Mouse (Mus musculus) yolk sac, embryonic 10.5 days (tissue): Measurements from ENCODE around the gene Bub1b.
A peak's percentile ranks its signal among the peaks of the same experiment; 100 is the strongest.
"Not testable (repeated sequence)": the region's sequence is repeated elsewhere in the genome, so short reads cannot be mapped to it uniquely, and the experiment has no call there.

Experiments used
- DNase-seq: peaks from one replicate; pipeline ENCODE4 v3.0.0-alpha.2; 2017; ENCODE audit warnings: low spot score

Gene Bub1b

DNA sequence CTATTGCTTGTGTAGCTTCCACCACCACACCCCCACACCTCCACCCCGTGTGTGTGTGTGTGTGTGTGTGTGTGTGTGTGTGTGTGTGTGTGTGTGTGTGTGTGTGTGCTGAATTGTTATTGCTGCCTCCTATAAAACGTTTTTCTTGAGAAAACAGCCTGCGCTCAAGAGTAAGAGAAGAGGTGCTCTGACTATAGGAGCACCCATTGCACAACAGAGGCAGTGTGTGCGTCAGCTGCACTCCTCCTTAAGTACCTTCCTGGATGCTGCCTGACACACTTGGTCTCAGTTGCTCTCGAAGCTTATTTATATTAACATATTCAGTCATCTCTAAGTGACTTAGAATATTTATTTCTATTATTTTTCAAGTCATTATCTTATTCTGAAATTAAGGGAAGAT lies 20.0 kb downstream of the Bub1b start:
- DNase-seq = no peak

DNA sequence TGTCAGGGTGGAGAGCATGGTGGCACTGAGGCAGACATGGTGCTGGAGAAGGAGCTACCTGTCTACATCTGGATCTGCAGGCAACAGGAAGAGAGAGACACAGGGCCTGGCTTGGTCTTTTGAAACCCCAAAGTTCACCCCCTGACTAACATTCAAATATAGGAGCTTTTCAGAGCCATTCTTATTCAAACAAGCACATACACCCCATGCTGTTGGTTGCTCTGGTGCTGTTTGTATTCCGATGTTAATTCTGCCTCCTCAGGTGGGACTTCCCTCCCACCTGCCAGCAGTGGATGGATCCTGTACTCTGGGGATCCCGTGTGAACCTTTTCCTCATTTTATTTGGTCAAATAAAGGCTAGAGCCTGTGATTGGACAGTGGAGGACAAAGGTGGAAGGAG lies 22.1 kb downstream of the Bub1b start:
- DNase-seq = no peak

- no peak for DNase-seq
Measured at GRCm38 (mm10) chr2:118620608-118621007, 22.6 kb downstream of the Bub1b start.

GRCm38 (mm10) chr2:118629276-118629675 lies 31.3 kb downstream of the Bub1b start:
- DNase-seq = no peak

DNA sequence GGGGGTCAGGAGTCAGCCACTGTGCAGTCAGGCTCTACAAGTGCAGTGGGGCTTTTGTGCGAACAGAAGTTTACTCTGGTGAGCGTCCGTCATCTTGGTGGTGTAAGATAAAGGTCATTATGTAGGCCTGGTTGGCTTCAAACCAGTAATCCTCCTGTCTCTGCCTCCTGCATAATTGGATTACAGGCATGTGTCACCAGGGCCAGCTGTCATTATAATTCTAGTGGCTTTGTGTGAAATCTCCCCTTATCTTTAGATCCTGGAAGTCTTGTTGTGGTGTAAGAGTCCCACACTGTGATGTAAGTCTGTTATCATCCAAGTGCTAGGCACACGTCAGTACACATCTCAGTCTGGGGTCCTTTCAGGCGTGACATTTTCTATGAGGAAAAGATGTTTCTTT lies 35.4 kb downstream of the Bub1b start:
- DNase-seq = no peak

GRCm38 (mm10) chr2:118637258-118637657 lies 39.2 kb downstream of the Bub1b start:
- DNase-seq = peak; percentile 47

DNA sequence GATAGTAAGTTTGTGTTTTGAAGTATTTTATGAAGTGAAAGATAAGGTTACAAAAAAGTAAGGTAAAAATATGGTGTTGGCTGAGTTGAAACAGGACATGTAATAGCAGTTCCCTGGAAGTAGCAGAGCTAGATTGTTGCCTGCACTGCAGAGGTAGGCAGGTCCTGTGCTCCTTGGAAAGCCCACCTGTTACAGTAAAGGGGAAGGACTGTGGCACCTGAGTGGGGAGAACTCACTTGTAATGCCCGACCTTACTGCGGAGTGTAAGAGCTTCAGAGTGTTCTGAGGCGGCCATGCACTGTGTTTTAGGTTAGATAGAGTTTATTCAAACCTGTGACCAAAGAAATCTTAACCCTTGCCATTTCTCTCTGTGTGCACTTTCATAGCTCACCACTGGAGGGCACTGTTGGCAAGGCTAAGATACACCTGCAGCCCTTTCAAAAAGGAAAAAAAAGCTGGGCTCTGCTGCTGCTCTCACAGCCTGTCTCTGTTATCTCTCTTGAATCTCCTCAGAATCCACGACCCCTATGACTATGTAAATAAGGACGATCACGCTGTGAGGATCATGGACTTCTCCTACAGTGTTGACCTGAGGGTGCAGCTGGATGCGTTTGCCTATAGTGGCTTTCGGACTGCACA lies 40.0 kb downstream of the Bub1b start:
- peak; percentile 73 for DNase-seq

DNA sequence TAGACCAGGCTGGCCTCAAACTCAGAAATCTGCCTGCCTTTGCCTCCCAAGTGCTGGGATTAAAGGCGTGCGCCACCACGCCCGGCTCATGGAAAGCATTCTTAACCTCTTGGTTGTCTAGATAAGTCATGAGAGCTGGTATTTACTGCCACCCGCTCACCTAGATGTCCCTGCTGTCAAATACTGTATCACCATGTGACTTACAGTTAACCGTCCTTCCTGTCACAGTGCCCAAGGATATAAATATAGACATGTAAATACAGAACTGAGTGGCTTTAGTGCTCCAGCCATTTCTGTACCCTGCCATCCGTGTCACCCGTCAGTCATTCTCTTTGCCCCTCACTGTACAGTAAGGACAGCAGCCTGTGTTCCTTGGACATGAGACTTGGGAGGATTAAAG lies 40.7 kb downstream of the Bub1b start:
- no peak for DNase-seq

- no peak for DNase-seq
Measured at GRCm38 (mm10) chr2:118641147-118641546, 43.1 kb downstream of the Bub1b start.

GRCm38 (mm10) chr2:118642431-118642830 lies 44.4 kb downstream of the Bub1b start:
- DNase-seq = no peak

DNA sequence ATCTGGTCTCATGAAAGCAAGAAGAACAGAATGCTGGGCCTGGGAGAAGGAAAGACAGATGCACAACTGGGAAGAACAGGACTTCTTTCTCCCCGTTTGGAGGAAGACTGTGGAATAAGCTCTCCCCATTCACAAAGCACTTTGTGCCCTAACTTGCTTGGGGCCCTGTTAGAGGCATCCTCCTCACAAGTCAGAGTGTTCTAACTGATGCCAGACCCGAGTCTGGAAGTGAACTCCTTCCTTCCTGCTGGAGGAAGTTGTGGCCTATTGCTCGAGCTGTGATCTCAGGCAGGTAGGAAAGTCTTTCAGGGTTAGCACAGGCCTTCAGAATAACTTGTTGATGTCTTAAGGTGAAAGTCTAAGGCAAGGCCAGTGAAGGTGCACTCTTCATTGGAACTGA lies 44.9 kb downstream of the Bub1b start:
- DNase-seq = no peak

DNA sequence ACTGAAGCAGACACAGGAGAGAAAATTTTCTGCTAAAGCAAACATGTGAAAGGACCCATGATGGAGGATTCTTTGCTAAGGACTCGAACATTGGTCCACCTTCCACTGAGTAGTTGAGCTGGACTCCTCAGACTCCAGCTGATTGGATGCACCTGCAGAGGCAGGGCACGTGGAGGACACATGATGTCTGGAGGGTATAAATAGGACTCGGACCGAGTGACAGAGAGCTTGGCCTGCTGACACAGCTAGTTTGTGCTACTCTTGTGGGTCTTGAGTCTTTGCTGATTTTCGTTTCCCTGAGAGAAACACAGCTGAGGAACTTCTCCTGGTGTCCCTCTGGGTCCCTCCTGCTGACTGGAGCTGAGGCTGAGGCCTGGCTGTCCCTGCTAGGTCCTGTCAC lies 48.7 kb downstream of the Bub1b start:
- no peak for DNase-seq

DNA sequence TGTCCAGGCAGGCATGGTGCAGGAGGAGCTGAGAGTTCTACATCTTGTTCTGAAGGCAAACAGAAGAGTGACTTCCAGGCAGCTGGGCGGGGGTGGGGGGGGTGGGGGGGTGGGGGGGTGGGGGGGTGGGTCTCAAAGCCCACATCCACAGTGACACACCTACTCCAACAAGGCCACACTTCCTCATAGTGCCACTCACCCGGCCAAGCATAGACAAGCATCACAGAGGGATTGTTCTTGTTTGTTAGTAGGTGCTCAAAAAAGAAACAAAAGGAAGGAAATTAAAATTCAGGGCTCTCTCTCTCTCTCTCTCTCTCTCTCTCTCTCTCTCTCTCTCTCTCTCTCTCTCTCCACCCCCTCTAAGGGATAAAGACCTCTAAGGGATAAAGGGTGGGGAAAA lies 52.7 kb downstream of the Bub1b start:
- DNase-seq = not testable (repeated sequence)

DNA sequence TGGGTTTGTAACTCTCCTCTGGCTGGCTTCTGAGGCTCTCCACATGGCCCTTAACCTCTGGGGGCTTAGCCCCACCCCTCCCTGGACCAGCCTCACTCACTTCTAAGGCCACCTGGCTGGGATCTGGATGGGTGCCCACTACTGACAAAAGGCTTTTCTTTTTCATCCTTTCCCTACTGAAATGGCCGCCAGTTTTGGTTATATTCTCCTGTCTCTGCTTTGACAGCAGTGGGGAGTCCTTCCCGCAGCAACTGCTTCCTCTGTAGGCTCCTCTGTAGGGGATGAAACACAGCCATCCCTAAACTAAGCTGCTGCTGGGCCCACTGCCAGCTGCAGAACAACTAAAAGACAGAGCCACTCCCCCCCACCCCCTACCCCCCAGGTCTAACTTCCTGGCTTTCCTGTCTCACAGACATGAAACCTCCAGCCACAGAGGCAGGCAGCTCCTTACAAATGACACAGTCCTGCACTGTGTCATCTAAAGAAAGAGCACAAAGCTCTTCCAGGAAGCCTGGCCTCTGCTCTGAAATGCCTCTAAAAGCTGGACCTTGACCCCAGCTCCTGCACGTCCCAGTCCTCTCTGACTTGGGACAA lies 58.8 kb downstream of the Bub1b start:
- peak; percentile 79 for DNase-seq

- DNase-seq = peak; percentile 77
Measured at GRCm38 (mm10) chr2:118658457-118658856, 60.4 kb downstream of the Bub1b start.

- DNase-seq = peak; percentile 72
Measured at GRCm38 (mm10) chr2:118659077-118659476, 61.1 kb downstream of the Bub1b start.

DNA sequence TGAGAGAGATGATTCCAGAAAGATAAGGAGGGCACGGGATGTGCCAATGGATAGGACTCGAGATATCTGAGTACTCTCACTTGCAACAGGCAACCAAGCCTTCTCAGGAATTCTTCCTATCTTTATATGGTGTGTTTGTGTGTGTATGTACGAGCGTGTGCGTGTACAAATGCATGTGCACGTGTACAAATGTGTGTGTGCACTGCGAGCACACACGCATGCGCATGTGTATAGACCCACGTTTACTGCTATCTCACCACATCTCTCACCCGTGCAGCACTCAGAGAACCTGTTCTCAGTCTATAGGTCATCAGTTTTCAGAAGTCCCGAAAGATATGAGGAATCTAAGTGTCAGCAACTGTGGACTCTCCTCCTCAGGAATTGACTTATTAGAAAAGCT lies 61.5 kb downstream of the Bub1b start:
- no peak for DNase-seq

- DNase-seq = peak; percentile 74
Measured at GRCm38 (mm10) chr2:118659998-118660452, 62.0 kb downstream of the Bub1b start.

- peak; percentile 63 for DNase-seq
Measured at GRCm38 (mm10) chr2:118661891-118662290, 63.9 kb downstream of the Bub1b start.

GRCm38 (mm10) chr2:118662902-118663803 lies 65.1 kb downstream of the Bub1b start, which contains the start of gene Pak6:
Gene Pak6, plus strand, starts transcription at chr2:118663303.
- no peak for DNase-seq

GRCm38 (mm10) chr2:118663804-118664766 lies 66.1 kb downstream of the Bub1b start:
- no peak for DNase-seq
